Mouse (Mus musculus) erythroblast, embryonic 14.5 days (primary cell): ENCODE measurements around the gene Arhgef12.

Experiments
- GATA1 ChIP-seq: IDR thresholded peaks from 2 replicates; pipeline ENCODE4 v1.6.1; 2012; ENCODE audit warnings: low read length, inconsistent platforms, mixed read lengths
- TAL1 ChIP-seq: IDR thresholded peaks from 3 replicates; pipeline ENCODE4 v1.6.1; 2012; ENCODE audit warnings: low read length, inconsistent platforms, mixed read lengths

GRCm38 (mm10) chr9:43102931-43103330, 4.1 kb downstream of the Arhgef12 start:
- TF ChIP-seq GATA1 (no peak), TAL1 (no peak)
